ENCODE assay signal across 29 mouse cellular contexts in the genomic region with DNA sequence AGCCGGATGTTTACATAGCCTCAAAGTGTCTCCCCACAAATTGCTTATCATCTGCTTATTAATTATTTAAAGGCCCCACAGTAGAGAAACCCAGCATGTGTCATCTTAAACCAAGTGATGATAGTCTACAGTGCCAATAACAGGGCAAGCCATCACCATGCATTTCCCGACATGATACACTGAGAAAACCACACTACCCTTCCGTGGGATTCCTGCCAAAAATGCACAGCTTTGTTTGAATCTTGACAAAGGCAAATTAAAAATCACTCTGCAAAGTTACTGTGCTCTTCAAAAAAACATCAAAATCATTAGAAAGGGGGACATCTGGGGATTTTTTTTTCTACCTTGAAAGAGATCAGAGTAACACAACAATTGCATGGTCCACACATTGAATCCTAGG. TPM values are rescaled to one million over a fixed set of nuclear protein-coding genes. Genes with fewer than 3 reads are reported as not detected.
A peak's percentile ranks its signal among the peaks of the same experiment; 100 is the strongest.
DNase-seq lines count a peak whose midpoint lies in the region; ATAC-seq and TF ChIP-seq lines count a peak whose summit lies in the region.
"Had no signal": no experiment of that assay in that cellular context is flagged by ENCODE, and none has a peak within 500 bp of the region (broad histone marks: within the 10 kb centered on the region; RNA-seq: fewer than 3 reads in every experiment).

No protein-coding gene starts in this region.

- H3K9ac ChIP-seq in forebrain, embryonic 14.5 days (ENCODE audit: low read length), result no peak overlapping the region
- H3K9ac ChIP-seq in midbrain, embryonic 11.5 days (ENCODE audit: low read length), result no peak overlapping the region
- H3K9ac ChIP-seq in midbrain, embryonic 13.5 days (replicated peaks), result no peak overlapping the region
- H3K9ac ChIP-seq: forebrain, embryonic 12.5 days; heart, embryonic 13.5 days; hindbrain, embryonic 14.5 days had no signal

- H3K27ac ChIP-seq in forebrain, embryonic 14.5 days (ENCODE audit: low read depth, low read length), result no peak overlapping the region
- H3K27ac ChIP-seq in forebrain, embryonic 10.5 days, result no peak overlapping the region
- H3K27ac ChIP-seq in midbrain, embryonic 11.5 days (ENCODE audit: low read depth, low read length), result no peak overlapping the region
- H3K27ac ChIP-seq in midbrain, embryonic 13.5 days, result no peak overlapping the region
- H3K27ac ChIP-seq: forebrain, embryonic 12.5 days; heart, adult 2 months; heart, embryonic 10.5 days; heart, embryonic 13.5 days; hindbrain, embryonic 14.5 days; hindbrain, postnatal 0 days had no signal

- TF ChIP-seq CTCF in brain, embryonic 14.5 days (IDR thresholded peaks at IDR 0.05; ENCODE audit: borderline replicate concordance, extremely low read depth, insufficient read depth, insufficient read length), result no peak

- no peaks in the 10 kb centered on the region for H3K36me3 ChIP-seq in forebrain, embryonic 14.5 days (ENCODE audit: control insufficient read depth, insufficient read depth, low read length)
- H3K36me3 ChIP-seq in forebrain, embryonic 10.5 days (replicated peaks), result no peaks in the 10 kb centered on the region
- no peaks in the 10 kb centered on the region for H3K36me3 ChIP-seq in midbrain, embryonic 11.5 days (ENCODE audit: control insufficient read depth, insufficient read depth, low read length)
- no peaks in the 10 kb centered on the region for H3K36me3 ChIP-seq in midbrain, embryonic 13.5 days
- H3K36me3 ChIP-seq: forebrain, embryonic 12.5 days; heart, embryonic 10.5 days; heart, embryonic 13.5 days had no signal

- 58% methylated on average over 3 of the region's 3 CpGs for WGBS in forebrain, embryonic 14.5 days
- 89% methylated on average over 3 of the region's 3 CpGs for WGBS in forebrain, embryonic 10.5 days
- WGBS in midbrain, embryonic 11.5 days, result 91% methylated on average over 3 of the region's 3 CpGs
- WGBS in midbrain, embryonic 13.5 days, result 79% methylated on average over 3 of the region's 3 CpGs

- peaks cover 2% of the 10 kb centered on the region; the same call in 1 of the 2 replicates for H3K4me1 ChIP-seq in forebrain, embryonic 14.5 days (ENCODE audit: control insufficient read depth, insufficient read depth, low read length)
- H3K4me1 ChIP-seq in forebrain, embryonic 10.5 days, result 0 out of 2 replicates have a peak, but pooled peaks cover 3% of the 10 kb centered on the region
- H3K4me1 ChIP-seq in midbrain, embryonic 11.5 days (ENCODE audit: control insufficient read depth, insufficient read depth, low read length), result no peaks in the 10 kb centered on the region
- H3K4me1 ChIP-seq in midbrain, embryonic 13.5 days (replicated peaks), result 0 out of 2 replicates have a peak, but pooled peaks cover 4% of the 10 kb centered on the region
- H3K4me1 ChIP-seq: forebrain, embryonic 12.5 days; heart, embryonic 10.5 days; heart, embryonic 13.5 days had no signal

- peak; percentile 54 for DNase-seq in forebrain, embryonic 14.5 days (ENCODE audit: low spot score)
- DNase-seq in forebrain, embryonic 10.5 days (ENCODE audit: extremely low spot score, low spot score), result no peak
- peak; percentile 74 for DNase-seq in midbrain, embryonic 11.5 days (ENCODE audit: low spot score, missing footprints)
- DNase-seq in brain, embryonic 14.5 days (ENCODE audit: low read depth), result peak; percentile 58
- no peak for DNase-seq in thymus, postnatal 25 days
- no peak for DNase-seq in gastrocnemius, adult 8-10 months (ENCODE audit: low spot score in 2 of 2)
- DNase-seq: adrenal gland, postnatal 10 days; B cell, adult 2 months; cerebellum, adult 11-12 months; cerebellum, adult 8-10 months; cerebellum, postnatal 10 days; cerebellum, postnatal 36 days; gastrocnemius, postnatal 10 days; gastrocnemius, postnatal 36 days; heart, adult 2 months; heart, postnatal 14 days; heart, postnatal 4 days had no signal

- H3K9me3 ChIP-seq in forebrain, embryonic 14.5 days (replicated peaks; ENCODE audit: control insufficient read depth, low read length), result no peaks in the 10 kb centered on the region
- 0 out of 2 replicates have a peak, but pooled peaks cover 3% of the 10 kb centered on the region for H3K9me3 ChIP-seq in forebrain, embryonic 10.5 days
- no peaks in the 10 kb centered on the region for H3K9me3 ChIP-seq in midbrain, embryonic 11.5 days (ENCODE audit: control insufficient read depth, low read length)
- no peaks in the 10 kb centered on the region for H3K9me3 ChIP-seq in midbrain, embryonic 13.5 days
- H3K9me3 ChIP-seq: forebrain, embryonic 12.5 days; heart, embryonic 10.5 days had no signal

- ATAC-seq in forebrain, embryonic 14.5 days, result no peak
- ATAC-seq in midbrain, embryonic 11.5 days (ENCODE audit: low FRiP score), result no peak
- ATAC-seq in midbrain, embryonic 13.5 days, result no peak
- ATAC-seq: CD4-positive, CD25-positive, alpha-beta regulatory T cell, adult 4 months; forebrain, embryonic 16.5 days; hindbrain, postnatal 0 days; inflammation-experienced regulatory T-cells, adult 6 months; intestine, embryonic 16.5 days; Patski had no signal

- H3K27me3 ChIP-seq in forebrain, embryonic 14.5 days (replicated peaks; ENCODE audit: control insufficient read depth, insufficient read depth, low read length), result no peaks in the 10 kb centered on the region
- no peaks in the 10 kb centered on the region for H3K27me3 ChIP-seq in forebrain, embryonic 10.5 days (ENCODE audit: poor library complexity, severe bottlenecking)
- no peaks in the 10 kb centered on the region for H3K27me3 ChIP-seq in midbrain, embryonic 11.5 days (ENCODE audit: control insufficient read depth, insufficient read depth, low read length)
- no peaks in the 10 kb centered on the region for H3K27me3 ChIP-seq in midbrain, embryonic 13.5 days
- H3K27me3 ChIP-seq: forebrain, embryonic 12.5 days; heart, embryonic 13.5 days; Patski had no signal

- no peak overlapping the region for H3K4me3 ChIP-seq in forebrain, embryonic 14.5 days (ENCODE audit: low read depth, low read length)
- H3K4me3 ChIP-seq in forebrain, embryonic 10.5 days, result no peak overlapping the region
- H3K4me3 ChIP-seq in midbrain, embryonic 11.5 days (ENCODE audit: low read depth, low read length), result no peak overlapping the region
- H3K4me3 ChIP-seq in midbrain, embryonic 13.5 days (replicated peaks), result no peak overlapping the region
- H3K4me3 ChIP-seq: forebrain, embryonic 12.5 days; heart, adult 2 months; heart, embryonic 10.5 days; heart, embryonic 13.5 days had no signal

- no peak overlapping the region for H3K4me2 ChIP-seq in forebrain, embryonic 14.5 days (ENCODE audit: low read length)
- H3K4me2 ChIP-seq in midbrain, embryonic 11.5 days, result no peak overlapping the region
- H3K4me2 ChIP-seq in midbrain, embryonic 13.5 days (replicated peaks), result no peak overlapping the region
- H3K4me2 ChIP-seq: forebrain, embryonic 12.5 days; heart, embryonic 13.5 days; hindbrain, embryonic 14.5 days had no signal

- no peak for TF ChIP-seq POLR2A in brain, embryonic 14.5 days (IDR thresholded peaks at IDR 0.05; ENCODE audit: borderline replicate concordance, extremely low read depth, insufficient read depth, insufficient read length, poor library complexity, severe bottlenecking)

RNA-seq across cellular contexts. Expression of gene Dnajc15, which starts 11.5 kb away (rescaled TPM):
- polyA plus RNA-seq in forebrain, embryonic 14.5 days (2014; fragmentation: Nextera tagmentation; extraction: Ambion mirVana), result 68.3 and 100 TPM in 2 replicates
- polyA plus RNA-seq in forebrain, embryonic 10.5 days (2016; fragmentation: Nextera tagmentation; extraction: Ambion mirVana), result 119 and 127 TPM in 2 replicates
- polyA plus RNA-seq in midbrain, embryonic 11.5 days (2014; fragmentation: Nextera tagmentation; extraction: Ambion mirVana), result 99.2 and 111 TPM in 2 replicates
- 76.3 and 83.2 TPM in 2 replicates for polyA plus RNA-seq in midbrain, embryonic 13.5 days (2015; fragmentation: Nextera tagmentation; extraction: Ambion mirVana)
- 14.2 and 15.5 TPM in 2 replicates for polyA plus RNA-seq in brain, embryonic 14.5 days (2012; rRNA removed)
- total RNA-seq in gastrocnemius, adult 8-10 months (2022), result 100 to 1,000 TPM; 118 to 168 (median 150) TPM
- total RNA-seq: MEL had no signal

RNA-seq across cellular contexts. Expression of gene Epsti1, which starts 17.7 kb away (rescaled TPM):
- 0.33 and 0.45 TPM in 2 replicates for polyA plus RNA-seq in forebrain, embryonic 14.5 days (2014; fragmentation: Nextera tagmentation; extraction: Ambion mirVana)
- not detected in 2 replicates for polyA plus RNA-seq in forebrain, embryonic 10.5 days (2016; fragmentation: Nextera tagmentation; extraction: Ambion mirVana)
- 0.31 and 0.44 TPM in 2 replicates for polyA plus RNA-seq in midbrain, embryonic 11.5 days (2014; fragmentation: Nextera tagmentation; extraction: Ambion mirVana)
- polyA plus RNA-seq in midbrain, embryonic 13.5 days (2015; fragmentation: Nextera tagmentation; extraction: Ambion mirVana), result 0.17 and 0.31 TPM in 2 replicates
- 0.15 and 0.28 TPM in 2 replicates for polyA plus RNA-seq in brain, embryonic 14.5 days (2012; rRNA removed)
- total RNA-seq in gastrocnemius, adult 8-10 months (2022), result under 1 TPM in 2 of 4 experiments, not detected in 2; 0.17 to 0.24 TPM
- total RNA-seq: MEL had no signal
- polyA plus RNA-seq: Patski had no signal

Comparison
In these comparisons a context has a peak if more than half of its experiments do, and no peak if none do; other contexts are left out.
1. DNase-seq: peak in forebrain, embryonic 14.5 days (single experiment), midbrain, embryonic 11.5 days (single experiment) and brain, embryonic 14.5 days (single experiment); none in forebrain, embryonic 10.5 days (single experiment), thymus, postnatal 25 days (single experiment) and gastrocnemius, adult 8-10 months (0 of 2).